Mouse (Mus musculus) heart, embryonic 11.5 days (tissue): ENCODE measurements around the gene Gm10770. TPM values are rescaled to one million over a fixed set of nuclear protein-coding genes. Genes with fewer than 3 reads are reported as not detected.
"Not testable (repeated sequence)": the region's sequence is repeated elsewhere in the genome, so short reads cannot be mapped to it uniquely, and the experiment has no call there.

Experiments used
- ATAC-seq: fragments of 200-750 bp; cut with Nextera tagmentation; replicated peaks from 2 replicates; pipeline ENCODE4 v1.8.0; 2017; ENCODE audit warnings: moderate library complexity; ENCODE audit not compliant: insufficient number of reproducible peaks, low FRiP score, low TSS enrichment
- H3K27ac ChIP-seq: fragments of 300-500 bp; sonication (generic); 2 replicates; pipeline ENCODE4 v1.5.1; 2014; ENCODE audit warnings: mild to moderate bottlenecking, low read depth, low read length
- H3K27me3 ChIP-seq: fragments of 300-500 bp; sonication (generic); 2 replicates; pipeline ENCODE4 v1.6.1; 2014; ENCODE audit warnings: mild to moderate bottlenecking, low read length, mixed read lengths; ENCODE audit not compliant: control insufficient read depth, insufficient read depth
- H3K36me3 ChIP-seq: fragments of 300-500 bp; sonication (generic); 2 replicates; pipeline ENCODE4 v1.6.1; 2014; ENCODE audit warnings: mild to moderate bottlenecking, low read length, moderate library complexity, mixed read lengths; ENCODE audit not compliant: control insufficient read depth, insufficient read depth
- H3K4me1 ChIP-seq: fragments of 300-500 bp; sonication (generic); 2 replicates; pipeline ENCODE4 v1.6.1; 2014; ENCODE audit warnings: low read length; ENCODE audit not compliant: control insufficient read depth, insufficient read depth
- H3K4me2 ChIP-seq: fragments of 300-500 bp; sonication (generic); 2 replicates; pipeline ENCODE4 v1.6.1; 2014; ENCODE audit warnings: mild to moderate bottlenecking, moderate library complexity
- H3K4me3 ChIP-seq: fragments of 300-500 bp; sonication (generic); 2 replicates; pipeline ENCODE4 v1.5.1; 2014; ENCODE audit warnings: low read depth, low read length
- H3K9ac ChIP-seq: fragments of 300-500 bp; sonication (generic); 2 replicates; pipeline ENCODE4 v1.6.1; 2014; ENCODE audit warnings: mild to moderate bottlenecking, low read depth, low read length, moderate library complexity
- H3K9me3 ChIP-seq: fragments of 300-500 bp; sonication (generic); replicated peaks from 2 replicates; pipeline ENCODE4 v1.6.1; 2016; ENCODE audit warnings: low read length; ENCODE audit not compliant: control insufficient read depth
- WGBS: fragments of 180-500 bp; shearing (Covaris S2); extraction: QIAGEN DNeasy Blood & Tissue Kit; methylation state at CpG from one replicate; pipeline ENCODE4 v1.1.7; 2014; ENCODE audit not compliant: insufficient replicate concordance; 5-methylcytosine and 5-hydroxymethylcytosine counted together
- polyA plus RNA-seq: library from polyadenylated mRNA; unstranded; fragments of >200 nt; fragmentation: Nextera tagmentation; extraction: Ambion mirVana; gene quantifications from 2 replicates; pipeline ENCODE4 v1.2.1, GENCODE M21; 2014

Gene Gm10770
- polyA plus RNA-seq, 1 experiment from 2014 or later: not detected

DNA sequence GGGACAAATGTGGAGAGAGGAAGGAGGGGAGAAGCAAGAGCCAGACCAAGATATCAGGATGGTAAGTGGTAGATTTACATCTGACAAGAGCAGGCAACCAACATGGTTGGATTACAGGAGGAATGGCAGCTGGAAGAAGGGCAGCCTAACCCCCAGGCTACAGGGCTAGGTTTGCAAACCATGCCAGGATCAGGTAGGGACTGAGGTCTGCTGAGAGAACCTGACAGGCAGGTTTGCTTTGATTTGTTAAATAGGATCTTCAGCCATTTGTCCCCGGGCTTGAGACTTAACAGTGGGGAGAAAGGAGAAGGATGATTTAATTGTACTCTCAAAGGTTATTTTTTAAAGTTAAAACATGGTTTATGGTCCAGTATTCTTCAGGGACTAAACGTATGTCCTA, 46.7 kb downstream of the Gm10770 start:
- Histone ChIP-seq H3K27ac (no peak overlapping the region), H3K9me3 (no peaks in the 10 kb centered on the region), H3K4me1 (0 out of 2 replicates have a peak, but pooled peaks cover 3% of the 10 kb centered on the region), H3K4me3 (no peak overlapping the region), H3K4me2 (no peak overlapping the region), H3K36me3 (0 out of 2 replicates have a peak, but pooled peaks cover 3% of the 10 kb centered on the region), H3K9ac (no peak overlapping the region), H3K27me3 (no peaks in the 10 kb centered on the region)
- no peak for ATAC-seq
- 76% methylated on average over 2 of the region's 2 CpGs for WGBS

DNA sequence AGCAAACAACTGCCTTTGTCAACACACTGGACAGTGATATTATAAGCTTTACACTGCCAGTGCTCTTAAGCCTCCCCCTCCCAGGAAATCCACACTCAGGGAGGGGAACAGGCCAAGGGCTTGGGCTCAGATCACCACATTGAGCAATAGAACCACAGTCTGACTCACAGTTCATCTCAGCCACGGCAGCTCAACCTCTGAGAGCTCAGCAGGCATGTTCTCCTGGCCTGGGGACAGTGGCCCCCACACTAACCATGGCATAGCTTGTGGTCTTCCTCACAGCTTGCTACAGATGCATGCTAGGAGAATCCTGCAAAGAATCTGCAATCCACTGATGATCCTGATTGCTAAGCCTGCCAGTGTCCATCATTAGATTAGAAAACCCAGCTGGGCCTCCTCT, 47.5 kb downstream of the Gm10770 start:
- not testable (repeated sequence) for ATAC-seq, H3K4me2 ChIP-seq, H3K36me3 ChIP-seq, H3K9ac ChIP-seq, H3K4me3 ChIP-seq, H3K27ac ChIP-seq, H3K27me3 ChIP-seq, H3K9me3 ChIP-seq, H3K4me1 ChIP-seq
- 91% methylated on average over 1 of the region's 1 CpGs for WGBS

Other genes starting within 250 kb of the Gm10770 start
- 5.3 and 7.5 TPM in 2 replicates for gene Zfp120, start 43.0 kb downstream of the Gm10770 start, polyA plus RNA-seq
- not detected in 2 replicates for gene Gm14139, start 2.1 kb upstream of the Gm10770 start, polyA plus RNA-seq
- gene Zfp937, start 38.4 kb upstream of the Gm10770 start, polyA plus RNA-seq: 4.4 and 5.9 TPM in 2 replicates
- gene Gm21994, start 75.9 kb upstream of the Gm10770 start, polyA plus RNA-seq: 1.8 and 2.7 TPM in 2 replicates
- 0.04 TPM in 1 of 2 replicates, not detected in the other for gene Gm14124, start 77.8 kb upstream of the Gm10770 start, polyA plus RNA-seq
- gene Gm10130, start 144.0 kb upstream of the Gm10770 start, polyA plus RNA-seq: 2.3 and 2.8 TPM in 2 replicates
- 5.0 and 6.1 TPM in 2 replicates for gene 3300002I08Rik, start 183.1 kb upstream of the Gm10770 start, polyA plus RNA-seq